Mouse (Mus musculus) retina, postnatal 7 days (tissue): ENCODE measurements around the gene Ncam1.

Experiments
- DNase-seq: peaks from one replicate; pipeline ENCODE4 v3.0.0-alpha.2; 2012; ENCODE audit warnings: low read depth, low spot score

Ncam1 gene

DNA sequence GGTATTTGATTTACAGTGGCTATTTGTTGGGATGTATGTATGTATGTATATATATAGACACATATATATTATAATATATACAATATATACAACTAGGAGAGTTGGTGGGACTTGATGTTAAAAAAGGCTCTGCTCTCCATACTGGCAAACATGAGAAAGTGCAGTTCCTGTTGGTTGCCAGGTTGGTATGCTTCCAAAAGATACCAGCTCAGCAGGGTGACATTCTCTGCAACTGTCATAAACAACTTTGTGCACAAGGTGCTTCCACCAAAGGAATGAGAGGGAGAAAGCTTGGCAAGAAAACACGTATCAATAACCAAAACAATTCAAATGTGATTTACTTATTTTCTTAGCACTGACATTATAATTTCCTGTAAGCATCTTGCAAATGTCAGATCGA lies 232.9 kb downstream of the Ncam1 start:
- no peak for DNase-seq

DNA sequence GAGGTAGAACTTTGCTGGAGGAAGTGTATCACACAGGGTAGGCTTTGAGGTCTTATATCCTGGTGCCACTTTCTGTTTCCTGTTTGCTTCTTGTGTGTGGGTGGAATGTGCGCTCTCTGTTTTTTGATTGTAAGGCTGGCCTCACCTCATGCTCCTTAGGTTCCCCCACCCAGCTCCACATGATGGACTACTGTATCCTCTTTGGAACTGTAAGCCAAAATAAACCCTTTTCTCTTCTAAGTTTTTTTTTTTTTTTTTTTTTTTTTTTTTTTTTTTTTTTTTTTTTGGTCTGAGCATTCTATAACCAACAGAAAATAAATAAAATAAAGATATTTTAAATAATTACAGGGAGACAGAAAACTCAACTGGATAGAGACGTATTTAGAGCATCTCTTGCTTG lies 239.8 kb downstream of the Ncam1 start:
- no peak for DNase-seq

DNA sequence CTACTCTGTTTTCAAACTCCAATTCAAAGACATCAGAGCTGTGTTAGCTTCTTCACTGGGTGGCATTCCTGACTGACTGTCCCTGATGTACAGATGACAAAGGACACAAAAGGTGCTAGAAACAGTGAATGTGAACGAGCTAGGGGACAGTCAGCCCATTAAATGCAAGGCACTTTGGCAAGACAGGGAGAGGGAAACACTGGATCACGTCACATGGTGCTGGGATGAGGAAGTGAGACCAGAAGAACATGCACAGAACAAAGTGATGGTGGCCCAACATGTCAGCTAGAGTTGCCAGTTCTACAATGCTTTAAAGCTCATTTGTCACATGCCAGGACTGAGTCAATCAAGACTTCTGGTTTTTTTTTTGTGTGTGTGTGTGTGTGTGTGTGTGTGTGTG lies 247.4 kb downstream of the Ncam1 start:
- no peak for DNase-seq

DNA sequence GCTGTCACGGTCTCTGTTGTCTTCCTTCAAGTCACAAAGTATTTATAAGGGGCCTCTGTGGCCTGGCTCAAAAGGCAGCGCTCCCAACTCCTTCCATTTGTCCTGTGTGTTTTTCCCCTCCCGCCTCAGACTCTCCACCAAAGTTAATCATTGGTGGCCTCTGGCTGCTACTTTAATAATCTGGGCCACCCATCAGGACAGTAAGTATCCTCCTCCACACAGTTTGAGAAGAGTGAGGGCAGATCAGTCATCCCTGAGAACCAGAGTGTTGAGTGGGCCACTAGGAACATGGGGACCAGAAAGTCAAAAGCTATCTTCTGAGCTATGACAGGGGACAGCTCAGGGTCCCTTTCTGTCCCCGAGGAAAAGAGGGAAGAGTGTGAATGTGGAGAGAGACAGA lies 256.1 kb downstream of the Ncam1 start:
- no peak for DNase-seq

DNA sequence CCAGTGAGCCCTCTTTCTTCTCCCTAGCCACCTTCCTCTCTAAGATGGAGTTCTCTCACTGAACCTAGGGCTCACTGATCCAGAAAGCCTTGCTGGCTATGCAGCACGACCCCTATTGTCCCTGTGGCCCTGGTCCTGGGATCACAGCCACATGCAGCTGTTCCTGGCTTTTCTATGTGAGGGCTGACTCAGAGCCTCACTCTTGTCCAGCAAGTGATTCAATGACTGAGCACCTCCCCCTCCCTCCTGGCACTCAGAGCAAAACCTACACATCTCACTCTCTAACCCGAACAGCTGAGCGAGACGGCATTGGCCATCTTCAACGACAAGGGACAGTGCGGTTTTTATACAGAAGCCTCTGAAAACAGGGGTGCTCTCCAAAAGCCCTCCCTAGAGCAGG lies 260.9 kb downstream of the Ncam1 start:
- no peak for DNase-seq

DNA sequence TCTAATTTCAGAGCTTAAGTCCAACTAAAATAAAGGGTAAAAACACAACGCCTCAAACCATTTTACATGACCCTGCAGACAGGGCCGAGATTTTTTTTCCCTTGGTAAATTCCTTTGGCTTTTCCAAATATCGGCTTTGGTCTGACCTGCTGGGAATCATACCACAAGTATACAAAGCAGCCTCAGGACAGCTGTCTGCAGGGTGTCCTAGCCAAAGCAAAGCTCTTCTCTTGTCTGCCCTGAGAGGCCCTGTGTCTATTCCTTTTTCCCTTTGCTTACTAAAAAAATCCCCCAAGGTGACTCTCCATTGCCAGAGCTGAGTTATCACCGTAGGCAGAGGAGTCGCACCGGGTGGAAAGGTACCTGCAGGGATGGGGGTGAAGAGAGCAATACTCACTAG lies 262.1 kb downstream of the Ncam1 start:
- DNase-seq: no peak

DNA sequence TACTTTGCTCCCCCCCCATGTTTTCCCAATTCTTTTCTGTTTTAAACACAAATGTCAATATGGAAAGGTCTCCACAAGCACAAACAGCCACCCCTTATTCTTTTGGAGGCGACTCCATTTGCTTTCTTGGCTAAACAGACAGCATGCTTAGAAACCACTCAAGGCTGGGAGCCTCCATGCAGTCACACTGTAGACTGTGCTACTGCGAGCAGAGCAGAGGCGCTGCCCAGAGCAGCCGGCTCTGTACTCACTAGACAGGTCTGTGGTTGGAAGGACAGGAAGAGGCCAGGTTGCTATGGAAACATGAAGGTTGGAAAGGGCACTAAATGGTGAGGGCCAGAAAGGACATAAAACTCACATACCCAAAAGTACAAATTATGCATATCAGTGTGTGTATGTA lies 263.8 kb downstream of the Ncam1 start:
- DNase-seq: no peak

DNA sequence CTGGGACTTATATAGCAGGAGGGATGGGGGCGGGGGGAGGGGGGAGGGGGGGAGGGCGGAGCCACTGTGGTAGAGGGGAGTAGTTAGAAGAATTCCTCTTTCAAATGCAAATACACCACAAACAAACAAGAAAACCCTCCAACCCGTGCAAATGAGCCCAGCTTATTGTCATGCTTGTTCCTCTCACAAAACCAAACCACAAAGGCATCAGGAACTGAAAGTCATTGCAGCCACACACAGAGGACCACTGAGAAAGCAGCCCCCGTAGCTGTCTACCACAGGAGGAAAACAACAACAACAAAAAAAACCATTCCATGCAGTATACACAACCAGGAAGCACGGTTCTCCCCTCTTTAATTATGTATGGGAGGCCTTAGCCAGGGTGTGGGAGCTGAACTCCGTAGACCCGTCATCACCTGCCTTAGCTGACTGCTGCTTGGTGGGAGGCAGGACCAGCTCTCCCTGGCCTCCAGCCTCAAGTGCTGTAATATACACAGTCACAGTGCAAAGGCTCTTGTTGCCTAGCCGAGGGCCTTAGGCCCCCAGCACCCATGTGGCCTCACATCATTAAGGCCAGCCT lies 264.7 kb downstream of the Ncam1 start:
- no peak for DNase-seq

DNA sequence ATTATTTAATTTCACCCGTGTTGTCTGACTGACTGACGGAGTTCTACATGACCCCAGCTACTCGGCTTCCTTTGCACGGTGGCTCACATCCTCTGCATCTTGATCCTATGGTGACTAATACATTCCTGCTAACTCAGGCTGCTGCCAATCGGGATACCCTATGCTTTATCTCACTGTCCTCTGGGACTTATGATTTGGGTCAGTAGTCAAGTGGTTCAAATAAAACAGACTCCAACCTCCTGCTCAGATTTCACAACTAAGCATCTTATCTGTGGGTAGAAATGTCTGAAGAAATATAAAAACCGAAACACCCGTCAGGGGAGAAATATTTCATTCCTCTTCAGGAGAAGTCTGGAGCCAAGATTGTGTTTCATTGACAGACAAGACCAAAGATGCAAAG lies 265.3 kb downstream of the Ncam1 start:
- no peak for DNase-seq

DNA sequence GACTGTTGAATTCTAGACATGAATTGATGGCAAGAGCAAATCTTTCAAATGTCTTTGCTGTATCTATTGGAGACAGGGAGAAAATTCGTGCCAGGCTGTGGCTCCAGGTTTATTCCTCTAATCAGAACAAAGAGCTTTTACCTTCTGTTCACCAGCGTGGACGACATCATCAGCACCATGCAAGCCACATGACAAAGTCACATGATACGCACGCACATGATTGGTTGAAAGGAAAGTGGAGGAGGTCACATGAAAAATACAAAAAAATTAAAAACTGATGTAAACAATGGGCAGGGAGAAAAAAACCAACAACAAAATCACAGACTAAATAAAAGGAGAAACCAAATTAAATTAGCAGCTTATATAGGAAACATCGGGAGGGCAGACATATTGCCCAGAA lies 266.9 kb downstream of the Ncam1 start:
- DNase-seq: no peak

DNA sequence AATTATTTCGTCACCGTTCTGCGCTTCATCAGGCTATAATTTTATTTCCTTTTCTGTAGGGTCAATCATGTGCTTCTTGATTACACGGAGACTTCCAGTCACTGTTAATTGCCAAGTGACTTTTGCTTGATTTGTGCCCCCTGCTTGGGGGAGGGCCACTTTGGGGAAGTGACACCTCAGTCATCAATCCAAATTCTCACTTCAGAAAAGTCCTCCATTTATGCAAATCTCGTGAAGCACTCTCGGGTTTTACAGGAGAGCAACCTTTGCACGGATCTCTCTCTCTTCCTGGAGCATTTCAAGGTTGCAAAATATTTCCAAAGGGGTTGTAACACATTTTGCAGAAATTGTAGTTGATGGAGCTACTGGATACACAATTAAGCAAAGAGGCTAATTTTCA lies 267.5 kb downstream of the Ncam1 start:
- no peak for DNase-seq

DNA sequence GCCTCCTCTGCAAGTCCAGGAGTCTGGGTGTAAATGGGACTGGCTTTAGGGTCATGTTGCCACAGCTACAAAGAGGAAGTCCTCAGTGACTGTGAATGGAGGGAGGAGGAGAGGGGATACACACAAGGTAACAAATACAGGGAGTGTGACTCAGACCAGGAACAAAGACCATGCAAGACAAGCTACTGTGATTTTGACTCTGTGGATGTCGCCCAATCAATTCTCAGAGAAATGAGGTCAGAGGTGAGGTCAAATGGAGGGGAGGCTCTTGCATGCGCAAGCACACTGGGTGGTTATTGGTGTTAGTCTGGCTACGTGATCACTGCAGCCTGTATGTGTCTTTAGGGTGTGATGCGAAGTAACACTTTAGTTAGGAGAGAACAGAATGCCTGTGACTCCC lies 268.0 kb downstream of the Ncam1 start:
- DNase-seq: no peak

DNA sequence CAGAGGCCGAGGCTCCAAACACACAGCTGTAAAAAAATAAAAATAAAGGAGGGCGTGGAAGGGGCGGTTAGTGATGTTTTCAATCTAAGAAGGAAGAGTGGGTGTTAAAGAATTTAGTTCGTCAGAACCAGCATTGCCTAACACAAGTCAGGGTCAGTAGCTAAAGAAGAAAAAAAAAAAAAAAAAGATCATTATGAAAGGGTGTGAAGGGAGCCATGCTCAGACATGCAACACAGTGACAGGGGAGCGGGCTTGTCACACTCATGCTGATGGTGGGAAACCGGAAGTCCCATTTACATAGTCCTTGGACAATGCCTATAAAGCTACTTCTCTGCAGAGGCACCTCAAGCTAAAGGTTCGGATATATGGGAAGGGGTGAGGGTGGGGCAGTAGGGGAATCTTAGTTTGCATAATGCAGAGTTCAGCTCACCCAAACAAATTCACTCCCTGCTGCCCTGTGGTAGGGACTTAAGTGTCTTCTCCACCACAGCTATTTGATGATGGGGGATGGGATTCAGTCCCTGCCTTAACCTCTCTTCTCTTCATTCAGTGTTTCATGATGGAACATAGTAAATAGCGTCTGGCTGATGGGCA lies 269.3 kb downstream of the Ncam1 start:
- DNase-seq: no peak

DNA sequence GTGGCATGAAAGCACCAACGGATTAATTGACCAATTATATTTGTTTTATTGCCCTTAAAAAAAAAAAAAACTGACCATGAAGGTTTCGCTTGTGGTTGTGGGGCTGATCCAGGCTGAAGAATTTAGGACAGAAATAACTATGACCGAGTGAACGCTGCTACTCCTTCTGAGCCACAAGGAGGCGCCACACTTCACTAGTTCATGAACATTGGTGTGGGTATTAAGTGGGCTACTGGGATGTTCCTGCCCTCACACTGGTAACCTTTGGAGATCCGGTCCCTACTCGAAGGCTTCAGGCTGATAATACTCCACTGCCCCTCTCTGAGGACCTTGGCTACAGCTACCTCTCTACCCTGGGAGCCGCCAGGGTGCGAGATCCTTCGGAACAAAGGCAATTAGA lies 269.8 kb downstream of the Ncam1 start:
- no peak for DNase-seq

DNA sequence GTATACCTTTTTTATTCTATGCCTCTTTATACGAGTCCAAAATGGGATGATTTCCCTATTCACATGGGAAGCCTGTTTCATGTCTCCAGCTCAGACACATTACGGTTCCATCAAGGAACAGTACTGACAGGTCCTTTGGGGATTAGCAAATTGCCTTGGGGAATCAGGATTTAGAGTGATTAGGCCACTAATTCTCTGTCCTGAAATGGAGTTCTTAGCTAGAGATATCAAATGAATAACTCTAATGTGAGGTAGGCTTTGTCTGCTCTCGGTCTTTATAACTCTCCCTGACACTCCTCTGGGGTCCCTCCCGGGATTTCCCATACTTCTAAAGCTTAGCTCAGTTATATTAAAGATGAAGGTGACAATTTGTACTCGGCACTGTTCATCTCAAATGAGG lies 270.7 kb downstream of the Ncam1 start:
- DNase-seq: peak; percentile 33

DNA sequence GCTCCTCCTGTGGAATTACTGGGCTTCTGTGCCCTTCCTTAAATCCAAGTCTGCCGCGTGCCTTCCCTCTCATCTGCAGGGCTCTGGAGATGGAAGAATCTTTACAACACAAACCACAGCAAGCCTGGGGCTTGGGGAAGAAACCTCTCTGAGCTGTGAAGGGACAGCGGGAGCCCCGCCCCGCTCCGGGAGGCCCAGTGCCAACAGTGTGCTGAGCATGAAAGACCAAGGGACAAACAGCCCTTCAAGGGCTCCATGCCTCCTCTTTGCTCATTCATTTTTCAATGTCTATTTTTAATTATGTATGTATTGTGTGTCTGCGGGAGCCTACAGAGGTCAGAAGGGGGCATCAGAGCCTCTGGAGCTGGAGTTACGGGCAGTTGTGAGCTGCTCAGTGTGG lies 271.4 kb downstream of the Ncam1 start:
- DNase-seq: no peak

DNA sequence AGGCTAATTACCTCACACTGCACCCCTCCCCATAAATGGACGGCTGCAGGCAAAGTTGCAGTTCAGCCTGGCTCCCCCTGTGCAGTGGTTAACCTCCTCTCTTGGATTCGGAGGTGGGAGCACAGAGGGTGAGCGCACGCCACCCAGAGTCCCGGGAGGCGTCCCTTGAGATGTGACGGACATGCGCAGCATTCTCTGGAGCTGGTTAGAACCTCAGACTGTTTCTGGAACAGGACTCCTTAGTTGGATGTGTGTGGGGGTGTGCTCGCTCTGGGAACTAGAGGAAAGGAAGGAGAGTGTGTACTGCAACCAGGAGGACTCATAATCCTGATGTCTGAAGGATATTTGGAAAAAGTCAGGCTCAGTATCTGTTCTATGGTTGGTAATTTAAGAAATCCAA lies 274.0 kb downstream of the Ncam1 start:
- no peak for DNase-seq

DNA sequence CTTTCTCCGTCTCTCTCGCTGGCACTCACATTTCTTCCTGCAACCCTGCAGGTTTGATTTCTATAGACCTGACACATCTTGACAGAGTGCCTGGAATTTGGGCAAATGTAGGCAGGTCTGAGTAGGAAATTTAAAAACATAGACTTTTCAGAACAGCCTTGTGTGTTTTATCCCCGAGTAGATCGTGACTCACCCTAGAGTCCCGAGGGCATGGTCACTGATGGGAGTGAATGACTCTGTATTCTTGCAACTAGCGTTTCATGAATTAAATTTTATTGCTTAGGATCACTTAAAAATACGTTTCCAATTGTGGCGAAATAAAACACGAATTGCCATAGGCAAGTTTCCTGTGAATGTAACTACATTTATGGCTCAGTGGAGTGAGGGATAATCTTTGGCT lies 274.8 kb downstream of the Ncam1 start:
- no peak for DNase-seq

DNA sequence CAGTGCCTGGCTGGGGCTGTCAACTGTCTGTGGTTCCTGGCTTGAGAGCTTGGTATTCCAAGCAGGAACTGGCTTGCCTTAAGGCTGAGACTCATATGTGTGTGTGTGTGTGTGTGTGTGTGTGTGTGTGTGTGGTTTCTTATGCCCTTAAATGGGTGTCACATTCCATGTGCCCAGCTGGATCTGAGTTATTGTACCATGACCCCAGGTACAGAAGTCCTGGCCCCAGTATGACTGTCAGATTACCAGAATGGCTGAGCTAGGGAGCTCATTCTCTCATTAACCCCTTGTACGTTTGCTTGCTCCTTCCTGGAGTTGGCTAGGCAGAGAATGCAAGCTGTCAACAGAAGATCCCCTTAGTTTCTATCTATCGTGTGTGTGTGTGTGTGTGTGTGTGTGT lies 284.4 kb downstream of the Ncam1 start:
- no peak for DNase-seq

DNA sequence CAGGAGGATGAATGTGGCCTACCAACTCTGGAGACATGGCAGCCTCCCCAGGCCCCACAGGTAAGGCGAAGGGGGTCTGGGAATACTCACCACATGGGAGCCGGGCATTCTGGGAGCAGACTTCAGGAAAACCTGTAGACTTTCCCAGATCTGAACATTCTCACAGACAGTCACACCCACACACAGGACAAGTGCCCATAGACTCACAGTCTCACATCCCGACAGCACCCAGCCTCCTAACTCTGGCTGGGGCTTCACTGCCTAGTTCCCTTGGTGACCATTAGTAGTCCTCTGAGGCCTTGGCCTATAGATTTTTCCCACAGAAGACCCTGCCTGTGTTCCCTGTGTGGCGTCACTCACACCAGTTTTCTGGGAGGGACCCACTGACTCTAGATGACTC lies 288.1 kb downstream of the Ncam1 start:
- DNase-seq: no peak

DNA sequence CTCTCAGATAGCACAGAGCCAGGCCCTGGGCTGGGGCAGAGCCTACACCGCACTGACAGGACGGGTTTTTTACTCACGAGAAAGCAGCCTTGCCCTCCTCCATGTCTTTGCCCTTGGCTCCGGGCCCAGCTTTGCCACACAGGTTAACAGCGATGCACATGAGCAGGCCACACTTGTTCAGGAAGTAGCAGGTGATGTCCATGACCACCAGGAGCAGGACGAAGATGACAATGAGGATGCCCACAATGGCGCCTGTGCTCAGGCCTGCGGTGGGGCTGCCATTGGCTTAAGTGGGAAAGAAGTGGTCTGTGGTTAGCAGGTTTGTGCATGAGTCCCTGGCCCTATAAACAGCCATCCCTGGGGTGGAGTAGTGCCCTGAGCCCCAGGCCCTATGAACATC lies 289.1 kb downstream of the Ncam1 start:
- DNase-seq: no peak

DNA sequence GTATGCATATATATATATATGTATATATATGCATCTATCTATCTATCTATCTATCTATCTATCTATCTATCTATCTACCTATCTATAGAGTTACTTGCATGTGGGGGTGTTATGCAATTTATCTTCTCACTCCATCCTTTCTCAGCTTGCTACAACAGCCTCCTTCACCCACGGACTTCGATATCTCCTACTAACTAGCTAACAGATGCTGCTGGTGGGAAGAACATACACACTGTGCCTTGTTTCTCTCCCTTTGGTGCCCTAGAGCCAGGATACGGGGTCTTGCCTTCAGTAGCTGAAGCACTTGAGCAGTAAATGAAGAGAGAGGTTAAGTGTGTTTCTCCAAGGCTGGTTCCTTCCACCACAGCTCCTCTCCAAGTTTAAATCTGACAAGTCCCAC lies 289.6 kb downstream of the Ncam1 start:
- DNase-seq: no peak

DNA sequence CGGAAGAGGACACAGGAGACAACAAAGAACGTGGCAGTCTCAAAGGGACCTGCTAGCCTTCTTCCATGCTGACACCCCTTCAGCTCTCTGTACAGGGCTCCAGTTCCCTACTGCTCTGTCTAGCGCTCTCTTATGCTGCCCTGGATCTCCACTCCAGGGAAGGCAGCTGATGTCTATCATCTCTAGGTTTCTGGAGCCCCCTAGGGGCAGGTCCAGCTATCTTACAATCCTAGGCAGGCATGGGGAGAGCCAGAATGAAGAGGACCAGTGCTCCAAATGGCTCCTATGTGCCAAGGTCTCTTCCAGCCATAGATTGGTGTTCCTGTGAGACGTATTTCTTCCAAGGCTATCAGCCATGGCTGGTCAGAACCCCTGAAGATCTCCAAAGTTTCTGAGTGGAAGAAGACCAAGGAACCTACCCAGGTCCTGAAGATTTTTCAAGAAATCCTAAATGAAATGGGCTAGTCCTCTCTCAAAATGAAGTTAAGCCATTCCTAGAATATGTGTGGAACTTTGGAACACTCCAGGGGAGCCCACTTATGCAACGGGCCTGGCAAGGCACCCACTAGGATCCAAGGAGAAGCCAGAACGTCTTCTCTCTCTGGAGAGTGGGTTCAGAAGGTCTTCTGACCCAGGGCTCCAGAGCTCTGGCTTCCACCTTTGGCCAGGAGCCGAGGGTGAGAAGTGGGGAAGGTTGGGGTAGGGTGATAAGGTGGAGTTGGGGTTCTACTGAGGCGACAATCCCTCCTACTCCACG lies 290.7 kb downstream of the Ncam1 start:
- DNase-seq: no peak

DNA sequence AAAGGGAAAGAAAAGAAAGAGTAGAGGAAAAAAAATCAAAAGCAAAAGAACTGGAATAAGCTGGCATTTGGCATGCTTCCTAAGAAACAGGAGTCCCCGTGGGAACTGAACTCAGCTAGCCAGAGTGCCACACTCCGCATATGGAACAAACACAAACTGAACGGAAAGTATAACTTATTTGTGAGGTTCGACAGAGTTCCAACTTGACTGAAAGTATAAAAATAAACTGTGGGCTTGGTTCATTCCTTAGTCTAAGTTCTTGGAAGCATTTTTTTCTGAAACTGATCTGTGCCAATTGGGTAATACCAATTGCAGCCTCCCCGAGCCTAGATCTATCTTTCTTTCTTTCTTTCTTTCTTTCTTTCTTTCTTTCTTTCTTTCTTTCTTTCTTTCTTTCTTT lies 294.1 kb downstream of the Ncam1 start:
- no peak for DNase-seq
